Mouse (Mus musculus): ENCODE results near the gene Trnp1.

The Trnp1 gene

GRCm38 (mm10) chr4:133494432-133494831 is 3.9 kb downstream of the Trnp1 start:
- DNase-seq (ENCODE audit: low read depth) = peak; percentile 89

- DNase-seq (ENCODE audit: low read depth) = no peak
Measured at GRCm38 (mm10) chr4:133493895-133494294, 4.5 kb downstream of the Trnp1 start.

- peak; percentile 93 for DNase-seq (ENCODE audit: low read depth)
Measured at GRCm38 (mm10) chr4:133491800-133492199, 6.5 kb downstream of the Trnp1 start.

- DNase-seq (ENCODE audit: low read depth) = no peak
Measured at GRCm38 (mm10) chr4:133489489-133490245, 8.7 kb downstream of the Trnp1 start.

- DNase-seq (ENCODE audit: low read depth) = no peak
Measured at GRCm38 (mm10) chr4:133488619-133489392, 9.5 kb downstream of the Trnp1 start.

DNA sequence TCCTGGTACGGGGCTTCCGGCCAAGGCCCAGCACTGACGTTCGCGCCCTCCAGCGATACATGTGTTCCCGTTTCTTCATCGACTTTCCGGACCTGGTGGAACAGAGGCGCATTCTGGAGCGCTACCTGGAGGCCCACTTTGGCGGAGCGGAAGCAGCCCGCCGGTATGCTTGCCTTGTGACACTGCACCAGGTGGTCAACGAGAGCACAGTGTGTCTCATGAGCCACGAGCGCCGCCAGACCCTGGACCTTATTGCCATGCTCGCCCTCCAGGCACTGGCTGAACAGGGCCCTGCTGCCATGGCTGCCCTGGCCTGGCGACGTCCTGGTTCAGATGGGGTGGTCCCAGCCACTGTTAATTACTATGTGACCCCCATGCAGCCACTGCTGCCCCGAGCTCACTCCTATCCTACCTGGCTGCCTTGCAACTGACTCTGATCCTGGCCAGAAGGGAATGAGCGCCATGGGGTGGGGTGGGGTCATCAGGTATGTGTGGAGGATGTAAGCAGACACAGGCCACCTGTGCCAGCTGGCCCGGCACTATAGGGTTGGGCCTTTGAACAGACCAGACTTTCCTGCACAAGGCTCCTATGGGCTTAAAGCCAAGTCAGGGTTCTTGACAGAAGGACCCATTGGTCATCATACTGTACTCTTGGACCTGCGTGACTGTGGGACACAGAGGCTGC is 11.5 kb downstream of the Trnp1 start:
- DNase-seq (ENCODE audit: low read depth) = no peak

GRCm38 (mm10) chr4:133485691-133486425 is 12.5 kb downstream of the Trnp1 start:
- peak; percentile 56 for DNase-seq (ENCODE audit: low read depth)

GRCm38 (mm10) chr4:133484266-133485025 is 13.9 kb downstream of the Trnp1 start:
- DNase-seq (ENCODE audit: low read depth) = peak; percentile 51

DNA sequence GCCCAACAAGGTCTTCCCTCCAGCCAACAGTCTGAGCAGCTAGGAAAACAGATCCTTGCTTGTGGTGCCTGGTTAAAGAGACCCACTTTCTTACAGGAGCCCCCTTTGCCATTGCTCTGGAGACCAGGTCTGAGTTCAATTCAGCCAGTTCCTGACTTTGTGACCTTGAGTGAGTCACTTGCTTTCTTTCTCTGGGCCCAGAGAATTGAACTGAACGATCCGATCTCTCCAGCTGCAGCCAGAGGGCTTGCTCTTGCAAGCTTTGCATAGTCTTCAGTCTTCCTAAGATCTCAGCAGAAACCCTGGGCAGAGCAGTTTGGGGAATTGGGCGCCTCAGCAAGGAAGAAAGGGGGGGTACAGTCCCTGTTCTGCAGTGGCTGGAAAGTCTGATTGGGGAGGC is 15.9 kb downstream of the Trnp1 start:
- DNase-seq (ENCODE audit: low read depth) = peak; percentile 50

DNA sequence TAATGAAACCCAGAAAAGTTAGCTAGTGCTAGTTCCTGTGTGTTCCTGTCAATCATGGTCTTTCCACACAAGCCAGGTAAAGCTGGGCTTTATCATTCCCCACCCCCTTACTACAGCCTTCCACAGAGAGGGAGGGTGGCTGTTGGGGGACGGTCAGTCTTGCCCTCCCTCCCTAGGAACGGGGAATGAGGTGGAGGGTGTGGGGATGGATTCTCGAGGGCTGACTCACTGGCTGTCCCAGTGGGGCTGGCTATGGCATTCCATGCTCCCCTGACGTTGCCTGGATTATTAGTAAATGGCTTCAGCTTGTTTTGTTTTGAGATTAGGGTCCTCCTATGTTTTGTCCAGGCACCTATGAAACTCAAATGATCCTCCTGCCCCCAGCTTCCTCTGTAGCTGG is 16.9 kb downstream of the Trnp1 start:
- peak; percentile 79 for DNase-seq (ENCODE audit: low read depth)

GRCm38 (mm10) chr4:133480754-133481153 is 17.6 kb downstream of the Trnp1 start:
- DNase-seq (ENCODE audit: low read depth) = peak; percentile 50

- DNase-seq (ENCODE audit: low read depth) = no peak
Measured at GRCm38 (mm10) chr4:133480185-133480537, 18.2 kb downstream of the Trnp1 start.

GRCm38 (mm10) chr4:133479458-133480184 is 18.7 kb downstream of the Trnp1 start, which contains the start of gene Tent5b:
TSS of gene Tent5b (plus strand) at chr4:133480132.
- DNase-seq (ENCODE audit: low read depth) = peak; percentile 99

DNA sequence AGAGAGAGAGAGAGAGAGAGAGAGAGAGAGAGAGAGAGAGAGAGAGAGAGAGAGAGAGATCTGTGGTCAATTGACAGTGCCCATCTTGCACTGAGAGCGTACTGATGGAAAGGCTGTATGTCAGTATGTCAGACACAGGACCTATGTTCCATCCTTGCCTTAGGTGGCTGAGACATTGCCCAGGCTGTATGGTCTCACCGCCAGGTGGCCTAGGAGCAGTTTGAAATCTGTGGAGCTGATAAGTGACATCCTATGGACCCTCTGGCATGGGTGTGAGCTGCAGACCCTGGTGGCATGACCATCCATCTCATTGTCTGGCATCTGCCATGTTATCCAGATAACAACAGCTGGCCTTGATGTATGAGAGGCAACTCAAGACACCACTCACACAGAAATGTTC is 24.5 kb downstream of the Trnp1 start:
- no peak for DNase-seq (ENCODE audit: low read depth)

- DNase-seq (ENCODE audit: low read depth) = no peak
Measured at GRCm38 (mm10) chr4:133471135-133471821, 27.1 kb downstream of the Trnp1 start.

GRCm38 (mm10) chr4:133469122-133469521 is 29.2 kb downstream of the Trnp1 start:
- DNase-seq (ENCODE audit: low read depth) = no peak

DNA sequence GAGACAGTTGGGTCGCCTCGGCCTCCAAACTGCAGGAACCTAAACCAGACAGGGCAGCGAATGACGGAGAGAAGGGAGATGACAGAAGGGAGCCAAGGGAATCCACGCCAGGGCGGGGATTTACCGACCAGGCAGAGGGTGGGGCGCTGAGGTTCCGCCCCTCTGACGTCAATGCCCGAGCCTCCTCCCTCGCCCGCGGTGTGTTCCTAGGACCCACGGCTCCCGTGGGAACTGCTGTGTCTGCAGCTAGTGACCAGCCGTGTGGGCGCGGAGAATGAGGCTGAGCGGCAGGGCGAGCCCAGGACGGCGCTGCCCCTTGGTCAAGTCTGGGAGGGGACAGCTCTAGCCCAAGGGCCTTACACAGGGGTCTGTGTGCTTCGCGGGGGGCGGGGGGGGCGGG is 30.3 kb downstream of the Trnp1 start:
- peak; percentile 74 for DNase-seq (ENCODE audit: low read depth)

- no peak for DNase-seq (ENCODE audit: low read depth)
Measured at GRCm38 (mm10) chr4:133463184-133463583, 35.2 kb downstream of the Trnp1 start.

GRCm38 (mm10) chr4:133461362-133461761 is 37.0 kb downstream of the Trnp1 start:
- no peak for DNase-seq (ENCODE audit: low read depth)

- no peak for DNase-seq (ENCODE audit: low read depth)
Measured at GRCm38 (mm10) chr4:133460796-133461325, 37.5 kb downstream of the Trnp1 start.

All from NIH3T3 (cell line).